Mouse (Mus musculus): Measurements from ENCODE around the gene Spc24.
"Not testable (repeated sequence)": the region's sequence is repeated elsewhere in the genome, so short reads cannot be mapped to it uniquely, and the experiment has no call there.

The Spc24 gene

GRCm38 (mm10) chr9:21760155-21761088 is at the start of gene Spc24:
Spc24 (minus strand) TSS chr9:21760303.
- peak; percentile 98 for DNase-seq (ENCODE audit: extremely low spot score)

DNA sequence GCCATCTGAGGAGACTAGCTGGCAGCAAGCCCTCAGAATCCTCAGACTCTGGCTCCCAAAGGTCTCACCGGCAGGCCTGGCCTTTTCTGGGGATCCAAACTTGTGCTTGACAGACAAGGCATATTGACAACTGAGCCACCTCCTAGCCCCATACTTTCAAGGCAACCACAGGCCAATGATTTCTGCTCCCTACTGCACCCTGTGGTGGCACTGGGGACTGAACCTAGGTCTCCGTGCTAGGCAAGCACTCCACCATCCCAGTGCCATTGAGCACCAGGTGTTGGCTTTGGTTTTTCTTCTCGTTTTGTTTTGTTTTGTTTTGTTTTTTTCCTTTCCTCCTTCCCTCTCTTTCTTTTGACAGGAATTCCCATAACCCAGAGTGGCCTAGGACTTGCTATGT is 48.5 kb upstream of the Spc24 start:
- no peak for DNase-seq (ENCODE audit: extremely low spot score)

DNA sequence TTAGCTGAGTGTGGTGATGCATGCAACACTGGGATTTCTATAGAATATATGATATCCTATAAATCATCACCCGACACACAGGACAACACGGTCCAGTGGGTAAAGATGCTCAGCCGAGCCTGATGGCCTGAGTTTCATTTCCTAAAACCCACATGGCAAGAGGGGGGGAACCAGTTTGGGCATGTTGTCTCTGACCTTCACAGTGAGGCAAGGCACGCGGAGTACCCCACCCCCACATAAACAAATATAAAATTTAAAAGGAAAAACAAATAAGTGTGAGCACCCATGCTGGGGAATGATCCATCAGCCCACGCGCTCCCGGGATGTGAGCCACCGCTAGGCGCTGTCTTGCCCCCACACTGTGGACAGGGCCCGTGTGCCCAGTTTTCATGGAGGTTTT is 46.9 kb upstream of the Spc24 start:
- DNase-seq (ENCODE audit: extremely low spot score) = no peak

DNA sequence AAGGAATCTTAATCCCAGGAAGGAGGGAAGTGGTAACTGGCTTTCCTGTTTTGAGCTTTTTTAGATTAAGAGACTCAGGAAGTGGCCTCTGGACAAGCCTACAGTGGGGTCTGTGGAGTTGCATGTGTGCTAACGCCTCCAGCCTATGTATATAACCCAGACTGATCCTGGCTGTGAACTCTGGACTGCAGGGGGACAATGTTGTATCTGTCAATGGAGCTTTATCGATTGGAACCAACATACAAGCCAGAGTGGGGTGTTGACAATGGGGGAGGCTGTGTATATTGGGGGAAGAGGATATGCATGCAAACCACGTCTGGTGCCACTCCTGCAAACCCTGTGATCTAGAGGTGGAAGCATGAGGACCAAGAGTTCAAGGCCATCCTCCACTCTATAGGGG is 46.3 kb upstream of the Spc24 start:
- no peak for DNase-seq (ENCODE audit: extremely low spot score)

DNA sequence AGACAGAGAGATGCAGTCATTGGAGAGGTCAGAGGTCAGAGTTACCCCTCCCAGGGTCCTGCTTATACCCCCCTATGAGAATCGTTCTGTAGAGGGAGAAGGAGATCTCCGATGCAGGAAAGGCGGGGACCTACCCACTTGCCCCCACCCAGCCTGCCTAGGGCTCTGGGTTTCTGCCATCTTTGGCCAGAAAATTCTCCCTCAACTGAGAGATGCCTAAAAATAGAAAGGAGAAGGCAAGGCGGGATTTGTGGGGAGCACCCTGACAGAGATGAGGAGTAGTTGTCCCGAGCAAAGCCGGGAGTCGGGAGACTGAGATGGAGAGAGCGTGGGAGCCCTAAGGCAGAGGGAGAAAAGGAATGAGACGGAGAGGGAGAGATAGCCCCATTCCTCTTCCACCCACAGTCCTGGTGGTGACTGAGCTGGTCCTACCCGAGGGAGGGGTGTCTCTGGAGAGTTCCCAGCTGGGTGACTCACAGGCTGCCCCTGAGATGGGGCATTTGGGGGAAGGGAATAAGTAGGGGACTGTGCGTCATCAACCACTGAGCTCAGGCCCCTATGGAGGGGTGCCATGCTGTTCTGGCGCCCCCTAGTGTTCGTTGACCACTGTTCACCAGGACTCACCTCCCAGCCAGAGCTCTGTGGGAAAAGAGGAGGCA is 44.0 kb upstream of the Spc24 start:
- peak; percentile 76 for DNase-seq (ENCODE audit: extremely low spot score)

DNA sequence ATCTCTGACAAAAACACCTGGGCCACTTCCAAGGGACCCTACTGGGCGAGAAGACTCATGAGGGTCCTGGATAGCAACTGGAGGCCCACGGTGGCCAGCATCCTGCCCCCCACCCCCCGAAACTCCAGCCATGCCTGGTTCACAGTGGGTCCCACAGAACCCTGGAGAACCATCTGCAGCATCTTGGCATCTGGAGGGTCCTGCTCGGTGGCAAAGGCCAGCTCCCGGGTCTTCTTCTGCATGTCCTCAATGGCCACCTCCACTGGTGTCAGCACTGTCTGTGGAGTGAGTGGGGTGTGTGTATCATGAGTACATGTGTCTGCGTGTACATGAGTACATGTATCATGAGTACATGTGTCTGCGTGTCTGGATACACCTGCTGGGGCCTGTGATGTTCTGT is 41.5 kb upstream of the Spc24 start:
- no peak for DNase-seq (ENCODE audit: extremely low spot score)

DNA sequence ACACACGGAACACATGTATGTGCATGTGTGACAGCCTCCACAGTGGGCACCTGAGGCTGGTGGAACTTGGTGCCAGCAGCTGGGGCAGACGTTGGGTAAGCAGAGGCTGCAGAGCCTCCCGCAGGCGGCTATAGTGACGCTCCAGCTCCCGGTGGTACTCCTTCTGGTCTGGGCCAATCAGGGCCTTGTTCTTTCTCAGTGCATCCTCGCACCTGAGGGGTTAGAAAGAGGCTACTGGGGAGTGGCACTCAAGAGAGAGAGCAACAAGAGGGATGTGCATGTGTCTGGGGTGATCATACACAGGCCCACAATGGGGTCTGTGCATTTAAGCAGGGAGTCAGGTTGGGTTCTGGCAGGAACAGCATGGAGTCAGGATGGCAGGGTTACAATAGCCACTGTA is 41.0 kb upstream of the Spc24 start:
- DNase-seq (ENCODE audit: extremely low spot score) = no peak

- no peak for DNase-seq (ENCODE audit: extremely low spot score)
Observed at GRCm38 (mm10) chr9:21799010-21799350, 38.9 kb upstream of the Spc24 start.

DNA sequence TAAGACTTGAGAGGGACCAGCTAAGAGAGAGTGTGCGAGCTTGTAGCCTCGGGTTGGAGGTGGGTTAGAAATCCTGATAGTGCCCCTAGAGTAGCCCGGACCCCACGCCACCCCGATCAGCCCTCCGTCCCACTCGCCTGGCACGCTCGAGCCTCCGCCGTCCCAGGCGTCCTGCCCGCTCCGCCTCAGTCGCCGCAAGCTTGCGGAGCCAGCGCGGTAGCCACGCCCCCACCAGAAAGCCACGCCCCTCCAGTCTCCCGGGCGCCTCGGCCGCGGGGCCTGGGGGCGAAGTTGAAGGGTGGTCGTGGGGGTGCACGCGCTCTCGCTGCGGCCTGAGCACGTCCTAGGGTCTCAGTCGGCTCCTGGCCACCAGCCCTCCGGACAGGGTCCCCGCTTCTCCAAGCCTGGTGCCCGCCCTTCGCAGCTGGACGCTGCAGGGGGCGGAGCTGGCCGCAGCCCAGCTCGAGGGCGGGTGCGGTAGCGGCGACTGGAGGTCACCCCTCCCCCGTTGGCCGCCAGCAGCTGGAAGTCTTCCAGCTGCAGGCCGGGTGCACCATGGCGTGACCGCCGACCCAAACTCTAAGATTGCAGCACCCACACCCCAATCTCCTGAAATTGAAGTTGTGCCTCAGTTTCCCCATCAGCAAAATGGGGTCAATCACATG is 38.4 kb upstream of the Spc24 start, which contains the start of gene Kank2:
Gene Kank2, minus strand, starts transcription at position 400 of the 665 bp plus-strand sequence.
- DNase-seq (ENCODE audit: extremely low spot score) = peak; percentile 94

DNA sequence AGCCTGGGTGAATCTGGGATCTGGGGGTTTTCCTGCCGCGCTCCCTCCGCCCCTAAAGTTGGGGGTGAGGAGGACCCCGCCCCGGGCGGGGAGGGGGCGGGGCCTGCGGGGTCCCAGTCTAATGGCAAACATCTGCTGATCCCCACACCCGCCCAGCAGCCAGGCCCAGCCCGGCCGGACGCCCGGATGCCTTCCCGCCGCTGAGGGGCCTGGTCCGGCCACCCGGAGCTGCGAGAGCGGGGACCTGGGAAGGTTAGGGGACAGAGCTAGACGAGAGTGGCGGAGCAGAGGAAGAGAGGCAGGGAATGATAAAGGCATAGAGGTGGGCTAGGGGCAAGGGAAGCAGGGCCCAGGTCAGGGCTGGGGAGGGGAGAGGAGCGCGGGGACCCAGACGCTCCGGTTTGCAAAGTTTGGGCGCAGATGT is 37.8 kb upstream of the Spc24 start:
- DNase-seq (ENCODE audit: extremely low spot score) = peak; percentile 85

DNA sequence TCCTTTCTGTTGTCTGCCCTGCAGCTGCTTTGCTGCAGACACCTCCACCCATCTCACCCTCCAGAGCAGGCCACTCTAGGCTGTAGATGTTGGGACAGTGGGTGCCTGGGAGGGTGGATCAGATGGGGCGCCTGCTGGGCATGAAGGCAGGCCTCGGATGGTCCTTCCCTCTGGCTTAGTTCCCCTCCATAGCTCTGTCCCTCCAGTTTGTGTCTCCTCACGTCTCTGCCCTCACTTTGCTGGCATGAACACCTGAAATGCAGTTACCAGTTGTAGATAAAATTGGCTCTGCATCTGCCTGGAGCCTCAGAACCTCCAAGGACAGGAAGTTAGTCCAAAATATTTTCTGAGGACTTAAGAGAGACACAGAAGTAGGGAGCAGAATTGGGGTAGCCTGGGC is 36.8 kb upstream of the Spc24 start:
- DNase-seq (ENCODE audit: extremely low spot score) = no peak

DNA sequence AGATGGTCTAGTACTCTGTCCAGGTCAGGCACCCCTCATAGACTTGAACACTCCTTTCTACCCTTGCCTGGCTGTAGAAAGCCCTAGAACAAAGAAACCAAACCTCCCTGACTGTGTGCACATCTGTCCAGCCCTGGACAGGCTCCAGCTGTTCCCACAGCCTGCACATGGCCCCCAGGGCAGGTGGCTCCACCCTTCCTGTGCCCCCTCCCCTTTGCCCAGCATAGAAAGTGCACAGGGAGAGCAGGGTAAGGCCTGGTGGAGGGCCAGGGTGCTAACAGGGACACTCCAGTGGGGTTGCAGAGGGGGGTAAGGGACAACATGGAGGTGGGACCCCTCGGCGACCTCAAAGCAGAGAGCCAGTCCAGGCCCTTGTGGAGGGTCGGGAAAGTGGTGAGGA is 36.2 kb upstream of the Spc24 start:
- no peak for DNase-seq (ENCODE audit: extremely low spot score)

- no peak for DNase-seq (ENCODE audit: extremely low spot score)
Observed at GRCm38 (mm10) chr9:21795579-21795978, 35.5 kb upstream of the Spc24 start.

DNA sequence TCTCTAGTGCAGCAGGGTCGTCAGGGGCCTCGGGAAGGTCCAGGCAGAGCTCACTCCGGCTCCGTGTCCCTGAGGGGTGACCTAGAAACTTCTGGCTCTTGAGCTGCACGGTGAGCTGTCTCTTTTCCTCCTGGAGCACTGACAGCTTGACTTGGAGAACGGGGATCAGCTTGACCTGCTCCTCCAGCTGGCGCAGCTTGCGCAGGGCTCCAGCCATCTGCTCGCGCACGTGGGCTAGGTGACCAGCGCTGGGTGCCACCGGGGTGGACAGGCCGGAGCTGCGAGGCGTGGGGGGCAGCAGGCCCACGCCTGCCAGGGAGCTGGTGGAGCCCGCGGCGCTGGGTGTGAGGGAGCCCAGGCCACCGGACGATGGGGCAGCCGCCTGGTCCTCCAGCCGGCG is 34.8 kb upstream of the Spc24 start:
- DNase-seq (ENCODE audit: extremely low spot score) = no peak

GRCm38 (mm10) chr9:21794344-21794834 is 34.3 kb upstream of the Spc24 start:
- no peak for DNase-seq (ENCODE audit: extremely low spot score)

- DNase-seq (ENCODE audit: extremely low spot score) = not testable (repeated sequence)
Observed at GRCm38 (mm10) chr9:21793507-21793906, 33.4 kb upstream of the Spc24 start.

DNA sequence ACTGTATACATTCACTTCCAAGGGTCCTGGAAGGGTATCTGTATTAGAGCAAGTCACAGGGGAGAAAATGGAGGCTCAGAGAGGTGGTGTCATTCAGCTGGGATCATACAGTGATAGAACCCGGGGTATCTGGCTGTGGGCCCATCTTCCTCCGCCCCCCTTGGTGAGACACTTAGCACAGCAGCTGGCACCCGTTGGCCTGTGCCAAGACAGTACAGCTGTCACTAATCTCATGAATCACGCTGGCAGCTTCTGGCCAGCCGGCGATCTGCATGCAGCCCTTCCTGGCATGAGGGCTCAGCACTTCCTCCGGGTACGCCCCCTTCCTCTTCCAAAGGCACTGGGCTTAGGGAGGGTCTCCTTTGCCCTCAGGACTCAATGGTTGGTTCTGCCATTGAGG is 32.5 kb upstream of the Spc24 start:
- no peak for DNase-seq (ENCODE audit: extremely low spot score)

- no peak for DNase-seq (ENCODE audit: extremely low spot score)
Observed at GRCm38 (mm10) chr9:21791861-21792260, 31.8 kb upstream of the Spc24 start.

- no peak for DNase-seq (ENCODE audit: extremely low spot score)
Observed at GRCm38 (mm10) chr9:21788234-21788633, 28.1 kb upstream of the Spc24 start.

DNA sequence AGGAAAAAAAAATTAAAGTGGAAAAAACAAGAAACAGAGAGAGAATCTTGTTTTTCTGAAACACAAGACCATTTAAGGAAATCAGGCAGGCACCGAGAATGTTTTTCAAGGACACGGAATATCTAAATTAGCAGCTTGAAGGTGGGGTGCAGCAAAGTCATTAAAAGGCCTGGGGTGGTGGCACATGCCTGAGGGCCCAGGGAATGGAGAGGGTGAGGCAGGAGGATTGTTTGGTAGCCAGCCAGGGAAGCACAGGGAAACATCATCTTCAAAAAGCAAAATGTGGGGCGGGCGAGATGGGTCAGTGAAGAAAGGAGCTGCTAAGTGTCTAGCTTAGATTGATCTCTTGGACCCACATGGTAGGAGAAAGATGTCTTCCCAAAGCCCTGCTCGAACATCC is 27.6 kb upstream of the Spc24 start:
- no peak for DNase-seq (ENCODE audit: extremely low spot score)

DNA sequence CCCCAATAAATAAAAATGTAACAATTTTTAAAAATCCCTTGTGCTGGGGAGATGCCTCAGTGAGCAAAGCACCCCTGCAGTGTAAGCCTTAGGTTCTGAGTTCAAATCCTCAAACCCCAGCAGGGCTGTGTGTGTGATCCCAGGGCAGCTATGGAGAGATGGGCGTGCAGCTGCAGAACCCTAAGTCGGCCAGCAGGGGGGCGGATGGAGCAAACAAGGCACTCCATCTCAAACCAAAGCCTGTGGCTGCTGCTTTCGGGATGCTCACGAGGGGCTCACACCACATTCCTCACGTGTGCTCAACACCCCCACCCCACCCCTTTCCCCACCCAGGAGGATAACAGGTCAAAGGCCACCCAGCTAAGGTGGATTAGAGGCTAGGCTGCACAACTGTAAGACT is 26.8 kb upstream of the Spc24 start:
- DNase-seq (ENCODE audit: extremely low spot score) = peak; percentile 74

DNA sequence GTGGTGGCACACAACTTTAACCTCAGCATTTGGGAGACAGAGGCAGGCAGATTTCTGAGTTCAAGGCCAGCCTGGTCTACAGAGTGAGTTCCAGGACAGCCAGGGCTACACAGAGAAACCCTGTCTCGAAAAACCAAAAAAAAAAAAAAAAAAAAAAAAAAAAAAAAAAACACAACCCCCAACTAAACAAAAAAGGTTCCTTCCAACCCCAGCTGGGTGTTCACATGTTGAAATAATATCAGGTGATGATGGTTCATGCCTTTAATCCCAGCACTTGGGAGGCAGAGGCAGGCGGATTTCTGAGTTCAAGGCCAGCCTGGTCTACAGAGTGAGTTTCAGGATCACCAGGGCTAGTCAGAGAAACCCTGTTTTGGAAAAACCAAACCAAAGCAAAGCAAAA is 26.2 kb upstream of the Spc24 start:
- not testable (repeated sequence) for DNase-seq (ENCODE audit: extremely low spot score)

Measured in embryo, embryonic 9.5 days (tissue).